Mouse (Mus musculus) intestine, embryonic 14.5 days (tissue): Measurements from ENCODE around the gene Gm21987. TPM values are rescaled to one million over a fixed set of nuclear protein-coding genes. Genes with fewer than 3 reads are reported as not detected.

Experiments
- ATAC-seq: fragments of 200-750 bp; cut with Nextera tagmentation; replicated peaks from 2 replicates; pipeline ENCODE4 v1.8.0; 2017; ENCODE audit warnings: low read depth, moderate number of reproducible peaks, moderate TSS enrichment, moderate library complexity; ENCODE audit not compliant: low FRiP score, low TSS enrichment
- DNase-seq: peaks from one replicate; pipeline ENCODE4 v3.0.0-alpha.2; 2018; ENCODE audit warnings: low spot score
- H3K27ac ChIP-seq: fragments of 300-500 bp; sonication (generic); 2 replicates; pipeline ENCODE4 v1.5.1; 2014; ENCODE audit warnings: low read depth, mild to moderate bottlenecking, control low read depth
- H3K27me3 ChIP-seq: fragments of 300-500 bp; sonication (generic); replicated peaks from 2 replicates; pipeline ENCODE4 v1.6.1; 2014; ENCODE audit warnings: low read length, control low read depth; ENCODE audit not compliant: control insufficient read depth, insufficient read depth
- H3K36me3 ChIP-seq: fragments of 300-500 bp; sonication (generic); 2 replicates; pipeline ENCODE4 v1.6.1; 2014; ENCODE audit warnings: low read length, control low read depth; ENCODE audit not compliant: control insufficient read depth, insufficient read depth
- H3K4me1 ChIP-seq: fragments of 300-500 bp; sonication (generic); replicated peaks from 2 replicates; pipeline ENCODE4 v1.6.1; 2014; ENCODE audit warnings: low read length, control low read depth, mixed read lengths; ENCODE audit not compliant: control insufficient read depth, insufficient read depth
- H3K4me2 ChIP-seq: fragments of 300-500 bp; sonication (generic); 2 replicates; pipeline ENCODE4 v1.6.1; 2014; ENCODE audit warnings: low read length
- H3K4me3 ChIP-seq: fragments of 300-500 bp; sonication (generic); 2 replicates; pipeline ENCODE4 v1.5.1; 2014; ENCODE audit warnings: low read depth, low read length, control low read depth, mixed read lengths
- H3K9ac ChIP-seq: fragments of 300-500 bp; sonication (generic); 2 replicates; pipeline ENCODE4 v1.6.1; 2014; ENCODE audit warnings: mild to moderate bottlenecking, low read length
- H3K9me3 ChIP-seq: fragments of 300-500 bp; sonication (generic); 2 replicates; pipeline ENCODE4 v1.6.1; 2016; ENCODE audit warnings: low read length, control low read depth; ENCODE audit not compliant: control insufficient read depth
- WGBS: fragments of 180-500 bp; shearing (Covaris S2); extraction: QIAGEN DNeasy Blood & Tissue Kit; methylation state at CpG from one replicate; pipeline ENCODE4 v1.1.7; 2014; 5-methylcytosine and 5-hydroxymethylcytosine counted together
- polyA plus RNA-seq: library from polyadenylated mRNA; unstranded; fragments of >200 nt; fragmentation: Nextera tagmentation; extraction: Ambion mirVana; gene quantifications from 2 replicates; pipeline ENCODE4 v1.2.1, GENCODE M21; 2014

Gene Gm21987
- polyA plus RNA-seq, 1 experiment from 2014 or later, result 0.68 TPM

- peak within 1 kb of the TSS; percentile 58 for H3K4me2 ChIP-seq
- peak within 1 kb of the TSS; percentile 40 for H3K9ac ChIP-seq
- H3K9me3 ChIP-seq, result no peaks in the 10 kb centered on the region
- peak within 1 kb of the TSS; percentile 28 for H3K4me3 ChIP-seq
- H3K27ac ChIP-seq, result no peak within 1 kb of the TSS
- WGBS, result 10% methylated on average over 30 of the region's 30 CpGs
- peaks cover 9% of the 10 kb centered on the region for H3K4me1 ChIP-seq
- peak; percentile 89 for DNase-seq
- no peaks in the 10 kb centered on the region for H3K36me3 ChIP-seq
- H3K27me3 ChIP-seq, result no peaks in the 10 kb centered on the region
- ATAC-seq, result peak; percentile 85
Observed at GRCm38 (mm10) chr16:38341396-38342324, 5.2 kb upstream of the Gm21987 start, which contains the start of gene Maats1. Maats1 (minus strand) TSS chr16:38342143.

GRCm38 (mm10) chr16:38344941-38345725, 1.7 kb upstream of the Gm21987 start:
- 75% methylated on average over 3 of the region's 3 CpGs for whole genome bisulfite sequencing
- H3K4me2 ChIP-seq, result no peak overlapping the region
- H3K27ac ChIP-seq, result no peak overlapping the region
- H3K27me3 ChIP-seq, result no peaks in the 10 kb centered on the region
- no peak overlapping the region for H3K4me3 ChIP-seq
- H3K36me3 ChIP-seq, result peaks cover 11% of the 10 kb centered on the region
- peaks cover 14% of the 10 kb centered on the region for H3K4me1 ChIP-seq
- no peaks in the 10 kb centered on the region for H3K9me3 ChIP-seq
- no peak for DNase-seq
- no peak for ATAC-seq
- no peak overlapping the region for H3K9ac ChIP-seq

GRCm38 (mm10) chr16:38347588-38347987, 748 bp downstream of the Gm21987 start:
- H3K9ac ChIP-seq, result peak overlapping the region; percentile 78
- H3K36me3 ChIP-seq, result peaks cover 36% of the 10 kb centered on the region
- peaks cover 14% of the 10 kb centered on the region for H3K4me1 ChIP-seq
- ATAC-seq (no peak), DNase-seq (no peak)
- 63% methylated on average over 6 of the region's 6 CpGs for WGBS
- peak overlapping the region; percentile 85 for H3K4me3 ChIP-seq
- H3K9me3 ChIP-seq, result no peaks in the 10 kb centered on the region
- H3K27ac ChIP-seq, result no peak overlapping the region
- peak overlapping the region; percentile 74 for H3K4me2 ChIP-seq
- no peaks in the 10 kb centered on the region for H3K27me3 ChIP-seq

- no peaks in the 10 kb centered on the region for H3K27me3 ChIP-seq
- DNase-seq (no peak), ATAC-seq (no peak)
- H3K27ac ChIP-seq, result no peak overlapping the region
- H3K4me2 ChIP-seq, result peak overlapping the region; percentile 74; the same call in 1 of the 2 replicates
- WGBS, result 85% methylated on average over 9 of the region's 9 CpGs
- peaks cover 14% of the 10 kb centered on the region for H3K4me1 ChIP-seq
- H3K36me3 ChIP-seq, result peaks cover 39% of the 10 kb centered on the region
- no peaks in the 10 kb centered on the region for H3K9me3 ChIP-seq
- H3K4me3 ChIP-seq, result no peak overlapping the region
- H3K9ac ChIP-seq, result no peak overlapping the region
Observed at GRCm38 (mm10) chr16:38348217-38348761, 1.4 kb downstream of the Gm21987 start.

GRCm38 (mm10) chr16:38349881-38350280, 3.0 kb downstream of the Gm21987 start:
- Histone ChIP-seq H3K4me3 (no peak overlapping the region), H3K27me3 (no peaks in the 10 kb centered on the region), H3K27ac (no peak overlapping the region), H3K4me2 (no peak overlapping the region), H3K9me3 (no peaks in the 10 kb centered on the region), H3K4me1 (peaks cover 11% of the 10 kb centered on the region), H3K9ac (no peak overlapping the region), H3K36me3 (peaks cover 44% of the 10 kb centered on the region)
- no peak for DNase-seq
- WGBS, result 94% methylated on average over 2 of the region's 2 CpGs
- ATAC-seq, result no peak

- no peak overlapping the region for H3K4me2 ChIP-seq
- no peaks in the 10 kb centered on the region for H3K27me3 ChIP-seq
- 0 out of 2 replicates have a peak, but pooled peaks have one; percentile 21 for ATAC-seq
- H3K36me3 ChIP-seq, result peaks cover 44% of the 10 kb centered on the region
- H3K4me3 ChIP-seq, result no peak overlapping the region
- no peak overlapping the region for H3K27ac ChIP-seq
- 51% methylated on average over 7 of the region's 7 CpGs for WGBS
- no peak for DNase-seq
- H3K9me3 ChIP-seq, result no peaks in the 10 kb centered on the region
- H3K4me1 ChIP-seq, result peaks cover 6% of the 10 kb centered on the region
- no peak overlapping the region for H3K9ac ChIP-seq
Observed at GRCm38 (mm10) chr16:38350361-38350855, 3.6 kb downstream of the Gm21987 start.

- Histone ChIP-seq H3K36me3 (peaks cover 44% of the 10 kb centered on the region), H3K4me2 (no peak overlapping the region), H3K27ac (no peak overlapping the region), H3K9ac (no peak overlapping the region), H3K9me3 (no peaks in the 10 kb centered on the region), H3K4me3 (no peak overlapping the region), H3K4me1 (peaks cover 6% of the 10 kb centered on the region), H3K27me3 (no peaks in the 10 kb centered on the region)
- WGBS, result 56% methylated on average over 6 of the region's 6 CpGs
- DNase-seq (no peak), ATAC-seq (no peak)
Observed at GRCm38 (mm10) chr16:38350939-38351338, 4.1 kb downstream of the Gm21987 start.

GRCm38 (mm10) chr16:38352031-38352430, 5.2 kb downstream of the Gm21987 start:
- no peaks in the 10 kb centered on the region for H3K9me3 ChIP-seq
- H3K9ac ChIP-seq, result no peak overlapping the region
- 83% methylated on average over 7 of the region's 7 CpGs for WGBS
- ATAC-seq (no peak), DNase-seq (no peak)
- peaks cover 44% of the 10 kb centered on the region for H3K36me3 ChIP-seq
- no peak overlapping the region for H3K4me2 ChIP-seq
- H3K27me3 ChIP-seq, result no peaks in the 10 kb centered on the region
- H3K27ac ChIP-seq, result no peak overlapping the region
- no peak overlapping the region for H3K4me3 ChIP-seq
- peaks cover 6% of the 10 kb centered on the region for H3K4me1 ChIP-seq
